Mouse (Mus musculus): ENCODE measurements around the gene Dcst1. TPM values are rescaled to one million over a fixed set of nuclear protein-coding genes. Genes with fewer than 3 reads are reported as not detected.

The Dcst1 gene
- total RNA-seq, 1 experiment: 0.09 TPM

DNA sequence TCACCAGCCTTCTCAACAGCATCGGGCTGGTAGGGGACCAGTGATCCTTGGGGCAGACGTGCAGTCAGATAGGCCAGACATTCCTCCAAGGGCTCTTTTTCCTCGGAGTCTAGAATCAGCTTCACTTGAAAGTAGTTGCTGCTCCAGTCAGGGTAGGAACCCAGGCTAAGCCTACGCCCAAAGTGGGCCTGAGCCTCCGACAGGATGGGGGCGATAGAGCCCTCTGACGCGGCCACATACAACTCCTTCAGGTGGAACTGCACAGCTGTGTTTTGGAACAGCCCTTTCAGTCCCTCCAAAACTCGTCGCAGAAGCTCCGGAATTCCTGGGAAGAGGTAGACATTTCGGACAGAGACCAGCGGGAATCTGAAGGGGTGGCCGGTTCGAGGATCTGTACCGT lies 43.4 kb upstream of the Dcst1 start:
- in situ Hi-C loops (cut with MboI; ENCODE audit: low sequenced_read_pairs in 2 of 2, unreplicated experiment in 2 of 2): no loop called here
- H3K36me3 ChIP-seq (ENCODE audit: control insufficient read depth, insufficient read depth, low read length, poor library complexity, severe bottlenecking): peaks cover 14% of the 10 kb centered on the region; the same call in 1 of the 2 replicates
- H3K4me3 ChIP-seq (ENCODE audit: insufficient read depth in 1 of 2, low read depth in 1 of 2, low read length in 2 of 2, poor library complexity in 1 of 2, severe bottlenecking in 1 of 2): peak overlapping the region; percentile 40 to 47; a peak in 3 of 4 replicates
- no peak for DNase-seq (ENCODE audit: low read depth, low spot score)
- no peak overlapping the region for H3K27ac ChIP-seq (ENCODE audit: insufficient read depth, low read depth, low read length, poor library complexity, severe bottlenecking)
- peaks cover 0 to 14% of the 10 kb centered on the region in 2 experiments; a peak in 2 of 4 replicates for H3K4me1 ChIP-seq (ENCODE audit: control insufficient read depth in 2 of 2, insufficient read depth in 2 of 2, low read length in 2 of 2, poor library complexity in 1 of 2)
- TF ChIP-seq ZNF384 (IDR thresholded peaks at IDR 0.05; ENCODE audit: low read depth, low read length) (no peak), MAFK (IDR thresholded peaks at IDR 0.05; ENCODE audit: insufficient read depth, low read depth, low read length) (no peak), CHD2 (IDR thresholded peaks at IDR 0.05; ENCODE audit: low read depth, low read length) (no peak), ZC3H11A (IDR thresholded peaks at IDR 0.05; ENCODE audit: borderline replicate concordance, low read depth, low read length) (no peak), HCFC1 (IDR thresholded peaks at IDR 0.05; ENCODE audit: borderline replicate concordance, insufficient read depth, low read length) (no peak)
- peak overlapping the region; percentile 41 for H3K9ac ChIP-seq (ENCODE audit: insufficient read depth, low read depth, low read length, poor library complexity, severe bottlenecking)
- H3K9me3 ChIP-seq (ENCODE audit: control insufficient read depth, insufficient read depth, low read depth, low read length): no peaks in the 10 kb centered on the region

DNA sequence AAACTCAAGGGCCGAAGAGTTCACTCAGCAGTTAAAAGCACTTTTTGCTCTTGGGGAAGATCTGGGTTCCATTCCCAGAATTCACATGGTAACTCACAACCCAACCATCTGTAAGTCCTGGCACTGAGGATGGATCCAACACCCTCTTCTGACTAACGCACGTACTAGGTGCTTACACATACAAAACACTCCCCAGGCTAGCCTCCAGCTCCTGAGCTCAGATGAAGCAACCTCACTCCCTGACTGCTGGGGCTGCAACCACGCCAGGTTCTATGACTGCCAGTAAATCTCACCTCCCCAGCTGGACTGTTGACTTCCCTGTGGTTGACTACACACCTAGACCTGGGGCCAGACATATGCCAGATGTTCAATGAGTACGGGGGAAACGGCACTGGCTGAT lies 41.8 kb upstream of the Dcst1 start:
- TF ChIP-seq CHD2 (IDR thresholded peaks at IDR 0.05; ENCODE audit: low read depth, low read length) (no peak), HCFC1 (IDR thresholded peaks at IDR 0.05; ENCODE audit: borderline replicate concordance, insufficient read depth, low read length) (no peak), ZNF384 (IDR thresholded peaks at IDR 0.05; ENCODE audit: low read depth, low read length) (no peak), ZC3H11A (IDR thresholded peaks at IDR 0.05; ENCODE audit: borderline replicate concordance, low read depth, low read length) (no peak), MAFK (IDR thresholded peaks at IDR 0.05; ENCODE audit: insufficient read depth, low read depth, low read length) (no peak)
- no peak for DNase-seq (ENCODE audit: low read depth, low spot score)
- Histone ChIP-seq H3K9me3 (ENCODE audit: control insufficient read depth, insufficient read depth, low read depth, low read length) (no peaks in the 10 kb centered on the region), H3K36me3 (ENCODE audit: control insufficient read depth, insufficient read depth, low read length, poor library complexity, severe bottlenecking) (peaks cover 22% of the 10 kb centered on the region; the same call in 1 of the 2 replicates), H3K9ac (ENCODE audit: insufficient read depth, low read depth, low read length, poor library complexity, severe bottlenecking) (no peak overlapping the region), H3K27ac (ENCODE audit: insufficient read depth, low read depth, low read length, poor library complexity, severe bottlenecking) (no peak overlapping the region), H3K4me3 (ENCODE audit: insufficient read depth in 1 of 2, low read depth in 1 of 2, low read length in 2 of 2, poor library complexity in 1 of 2, severe bottlenecking in 1 of 2) (no peak overlapping the region), H3K4me1 (ENCODE audit: control insufficient read depth in 2 of 2, insufficient read depth in 2 of 2, low read length in 2 of 2, poor library complexity in 1 of 2) (peaks cover 0 to 17% of the 10 kb centered on the region in 2 experiments; a peak in 2 of 4 replicates)
- in situ Hi-C loops (cut with MboI; ENCODE audit: low sequenced_read_pairs in 2 of 2, unreplicated experiment in 2 of 2): no loop called here

DNA sequence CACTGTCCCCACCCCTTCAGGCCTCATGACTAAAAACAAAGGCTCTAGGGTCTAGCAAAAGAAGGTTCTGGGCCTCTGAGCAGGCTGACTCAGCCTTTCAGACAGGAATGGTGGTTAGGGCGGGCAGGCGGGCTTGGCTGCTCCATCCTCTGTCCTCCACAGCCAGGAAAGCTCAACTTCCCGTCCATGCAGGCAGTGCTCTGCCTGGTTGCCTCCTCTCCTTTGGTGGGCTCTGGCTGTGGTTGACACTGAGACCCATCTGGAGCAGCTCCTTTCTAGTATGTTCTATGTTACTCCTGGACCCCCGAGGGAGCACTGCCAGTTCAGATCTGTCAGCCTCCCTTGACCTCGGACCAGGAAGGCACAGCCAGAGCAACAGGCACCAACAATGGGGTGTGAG lies 37.6 kb upstream of the Dcst1 start, which contains the start of gene Lenep:
Lenep (minus strand) TSS at position 101 of the 400 bp plus-strand sequence.
- DNase-seq (ENCODE audit: low read depth, low spot score): no peak
- no peak within 1 kb of the TSS for H3K27ac ChIP-seq (ENCODE audit: insufficient read depth, low read depth, low read length, poor library complexity, severe bottlenecking)
- in situ Hi-C loops (cut with MboI; ENCODE audit: low sequenced_read_pairs in 2 of 2, unreplicated experiment in 2 of 2): no loop called here
- H3K4me1 ChIP-seq (ENCODE audit: control insufficient read depth in 2 of 2, insufficient read depth in 2 of 2, low read length in 2 of 2, poor library complexity in 1 of 2): peaks cover 0 to 8% of the 10 kb centered on the region in 2 experiments; a peak in 2 of 4 replicates
- no peaks in the 10 kb centered on the region for H3K9me3 ChIP-seq (ENCODE audit: control insufficient read depth, insufficient read depth, low read depth, low read length)
- H3K4me3 ChIP-seq (ENCODE audit: insufficient read depth in 1 of 2, low read depth in 1 of 2, low read length in 2 of 2, poor library complexity in 1 of 2, severe bottlenecking in 1 of 2): no peak within 1 kb of the TSS
- no peak within 1 kb of the TSS for H3K9ac ChIP-seq (ENCODE audit: insufficient read depth, low read depth, low read length, poor library complexity, severe bottlenecking)
- H3K36me3 ChIP-seq (ENCODE audit: control insufficient read depth, insufficient read depth, low read length, poor library complexity, severe bottlenecking): peaks cover 26% of the 10 kb centered on the region; the same call in 1 of the 2 replicates
- TF ChIP-seq CHD2 (IDR thresholded peaks at IDR 0.05; ENCODE audit: low read depth, low read length): no peak
- no peak for TF ChIP-seq MAFK (IDR thresholded peaks at IDR 0.05; ENCODE audit: insufficient read depth, low read depth, low read length)
- TF ChIP-seq ZC3H11A (IDR thresholded peaks at IDR 0.05; ENCODE audit: borderline replicate concordance, low read depth, low read length): no peak
- no peak for TF ChIP-seq HCFC1 (IDR thresholded peaks at IDR 0.05; ENCODE audit: borderline replicate concordance, insufficient read depth, low read length)
- TF ChIP-seq ZNF384 (IDR thresholded peaks at IDR 0.05; ENCODE audit: low read depth, low read length): no peak

DNA sequence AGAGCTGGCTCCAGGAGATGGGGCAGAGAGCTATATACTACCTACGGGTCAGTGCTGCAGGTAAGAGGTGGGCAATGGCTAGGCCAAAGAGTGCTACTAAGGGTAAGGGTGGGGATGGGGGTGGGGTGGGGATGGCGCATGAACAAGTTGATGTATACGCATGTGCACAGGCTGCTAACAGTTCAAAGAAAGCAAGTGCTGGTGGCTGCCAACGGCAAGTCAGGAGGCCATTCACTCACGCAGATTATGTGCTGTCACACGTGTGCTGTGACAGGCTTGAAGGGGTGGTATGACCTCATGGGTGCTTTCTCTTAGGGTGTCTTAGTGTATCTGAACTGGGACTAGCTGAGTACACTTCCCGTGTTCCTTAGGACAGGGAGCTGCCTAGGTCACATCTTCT lies 36.3 kb upstream of the Dcst1 start:
- no peak for DNase-seq (ENCODE audit: low read depth, low spot score)
- in situ Hi-C loops (cut with MboI; ENCODE audit: low sequenced_read_pairs in 2 of 2, unreplicated experiment in 2 of 2): no loop called here
- Histone ChIP-seq H3K9me3 (ENCODE audit: control insufficient read depth, insufficient read depth, low read depth, low read length) (no peaks in the 10 kb centered on the region), H3K27ac (ENCODE audit: insufficient read depth, low read depth, low read length, poor library complexity, severe bottlenecking) (no peak overlapping the region), H3K36me3 (ENCODE audit: control insufficient read depth, insufficient read depth, low read length, poor library complexity, severe bottlenecking) (peaks cover 20% of the 10 kb centered on the region; the same call in 1 of the 2 replicates), H3K9ac (ENCODE audit: insufficient read depth, low read depth, low read length, poor library complexity, severe bottlenecking) (no peak overlapping the region), H3K4me1 (ENCODE audit: control insufficient read depth in 2 of 2, insufficient read depth in 2 of 2, low read length in 2 of 2, poor library complexity in 1 of 2) (peaks cover 0 to 4% of the 10 kb centered on the region in 2 experiments; a peak in 1 of 4 replicates), H3K4me3 (ENCODE audit: insufficient read depth in 1 of 2, low read depth in 1 of 2, low read length in 2 of 2, poor library complexity in 1 of 2, severe bottlenecking in 1 of 2) (no peak overlapping the region)
- TF ChIP-seq ZC3H11A (IDR thresholded peaks at IDR 0.05; ENCODE audit: borderline replicate concordance, low read depth, low read length) (no peak), HCFC1 (IDR thresholded peaks at IDR 0.05; ENCODE audit: borderline replicate concordance, insufficient read depth, low read length) (no peak), CHD2 (IDR thresholded peaks at IDR 0.05; ENCODE audit: low read depth, low read length) (no peak), ZNF384 (IDR thresholded peaks at IDR 0.05; ENCODE audit: low read depth, low read length) (no peak), MAFK (IDR thresholded peaks at IDR 0.05; ENCODE audit: insufficient read depth, low read depth, low read length) (no peak)
